Mouse (Mus musculus): ENCODE measurements around the gene Orai3.
A peak's percentile ranks its signal among the peaks of the same experiment; 100 is the strongest.
"Not testable (repeated sequence)": the region's sequence is repeated elsewhere in the genome, so short reads cannot be mapped to it uniquely, and the experiment has no call there.

Gene Orai3

GRCm38 (mm10) chr7:127769651-127770038, at the start of gene Orai3:
Orai3 (plus strand) TSS chr7:127769815.
- peak; percentile 52 to 57 for DNase-seq (ENCODE audit: low spot score in 2 of 2)

- no peak for DNase-seq (ENCODE audit: low spot score in 2 of 2)
Measured at GRCm38 (mm10) chr7:127725490-127725889, 44.1 kb upstream of the Orai3 start.

GRCm38 (mm10) chr7:127725924-127726323, 43.7 kb upstream of the Orai3 start:
- no peak for DNase-seq (ENCODE audit: low spot score in 2 of 2)

- DNase-seq (ENCODE audit: low spot score in 2 of 2), result no peak
Measured at GRCm38 (mm10) chr7:127727898-127728297, 41.7 kb upstream of the Orai3 start.

GRCm38 (mm10) chr7:127730170-127730569, 39.4 kb upstream of the Orai3 start:
- DNase-seq (ENCODE audit: low spot score in 2 of 2), result no peak

GRCm38 (mm10) chr7:127732066-127732465, 37.5 kb upstream of the Orai3 start, which contains the start of gene Ctf2:
Ctf2 (minus strand) TSS chr7:127732166.
- not testable (repeated sequence) for DNase-seq (ENCODE audit: low spot score in 2 of 2)

- DNase-seq (ENCODE audit: low spot score in 2 of 2), result peak; percentile 55 to 69
Measured at GRCm38 (mm10) chr7:127744366-127745045, 25.1 kb upstream of the Orai3 start, which contains the start of gene Fbxl19. Fbxl19 (plus strand) TSS chr7:127744543.

GRCm38 (mm10) chr7:127745251-127745651, 24.4 kb upstream of the Orai3 start:
- DNase-seq (ENCODE audit: low spot score in 2 of 2), result peak; percentile 72 to 83

- peak; percentile 76 to 90 for DNase-seq (ENCODE audit: low spot score in 2 of 2)
Measured at GRCm38 (mm10) chr7:127745652-127746493, 23.7 kb upstream of the Orai3 start.

GRCm38 (mm10) chr7:127746494-127747491, 22.8 kb upstream of the Orai3 start:
- peak; percentile 26 to 60 for DNase-seq (ENCODE audit: low spot score in 2 of 2)

- DNase-seq (ENCODE audit: low spot score in 2 of 2), result no peak
Measured at GRCm38 (mm10) chr7:127747559-127748234, 21.9 kb upstream of the Orai3 start.

GRCm38 (mm10) chr7:127748235-127748560, 21.4 kb upstream of the Orai3 start:
- DNase-seq (ENCODE audit: low spot score in 2 of 2), result no peak

GRCm38 (mm10) chr7:127750131-127751127, 19.2 kb upstream of the Orai3 start:
- DNase-seq (ENCODE audit: low spot score in 2 of 2), result no peak

- DNase-seq (ENCODE audit: low spot score in 2 of 2), result no peak
Measured at GRCm38 (mm10) chr7:127751619-127752018, 18.0 kb upstream of the Orai3 start.

GRCm38 (mm10) chr7:127752069-127752468, 17.5 kb upstream of the Orai3 start:
- DNase-seq (ENCODE audit: low spot score in 2 of 2), result no peak

- DNase-seq (ENCODE audit: low spot score in 2 of 2), result no peak
Measured at GRCm38 (mm10) chr7:127753158-127753557, 16.5 kb upstream of the Orai3 start.

GRCm38 (mm10) chr7:127753741-127754140, 15.9 kb upstream of the Orai3 start:
- DNase-seq (ENCODE audit: low spot score in 2 of 2), result no peak

- DNase-seq (ENCODE audit: low spot score in 2 of 2), result no peak
Measured at GRCm38 (mm10) chr7:127759716-127760115, 9.9 kb upstream of the Orai3 start.

GRCm38 (mm10) chr7:127760478-127760877, 9.1 kb upstream of the Orai3 start:
- no peak for DNase-seq (ENCODE audit: low spot score in 2 of 2)

- DNase-seq (ENCODE audit: low spot score in 2 of 2), result peak in 1 of 2 experiments; percentile 64
Measured at GRCm38 (mm10) chr7:127761026-127761425, 8.6 kb upstream of the Orai3 start.
